Mouse (Mus musculus) myocyte (in vitro differentiated cells): ENCODE measurements around the gene Stk4.

Experiments
- POLR2A ChIP-seq: IDR thresholded peaks from one replicate; pipeline ENCODE4 v1.6.1; 2011; ENCODE audit warnings: low read depth, mild to moderate bottlenecking, control low read depth, moderate library complexity; ENCODE audit not compliant: insufficient read length
- TCF12 ChIP-seq: IDR thresholded peaks from one replicate; pipeline ENCODE4 v1.6.1; 2011; ENCODE audit warnings: mild to moderate bottlenecking, control low read depth; ENCODE audit not compliant: poor library complexity, insufficient read depth, severe bottlenecking
- USF1 ChIP-seq: IDR thresholded peaks from one replicate; pipeline ENCODE4 v1.6.1; 2011; ENCODE audit warnings: low read depth, mild to moderate bottlenecking, control low read depth, moderate library complexity

- TF ChIP-seq POLR2A: no peak
- TF ChIP-seq TCF12: no peak
- no peak for TF ChIP-seq USF1
Observed at GRCm38 (mm10) chr2:164180124-164180523, 110.0 kb downstream of the Stk4 start.
